Mouse (Mus musculus) adrenal gland, postnatal 25 days (tissue): ENCODE measurements around the gene Rad51. TPM values are rescaled to one million over a fixed set of nuclear protein-coding genes. Genes with fewer than 3 reads are reported as not detected.

ENCODE experiments used
- DNase-seq: peaks from one replicate; pipeline ENCODE4 v3.0.0; 2021; ENCODE audit warnings: mixed read lengths
- long read RNA-seq: library from polyadenylated mRNA; stranded (forward); transcript quantifications from one replicate; pipeline ENCODE4 v2.0.0, GENCODE M21; 2021
- total RNA-seq: library from RNA; stranded (reverse); gene quantifications from 2 replicates; pipeline ENCODE4 v1.2.3, GENCODE M21; 2021

Gene Rad51
- total RNA-seq: 5.0 and 8.6 TPM in 2 replicates
- long read RNA-seq, partial matches to known transcripts: 1 of 3 reads
- long read RNA-seq, other reads (novel, unspliced or antisense): 1 of 3 reads

- peak; percentile 81 for DNase-seq
These were observed at the start of gene Rad51 for GRCm38 (mm10) chr2:119112438-119113112. TSS of gene Rad51 (plus strand) at chr2:119112793.

GRCm38 (mm10) chr2:119072397-119072796, 40.2 kb upstream of the Rad51 start:
- DNase-seq: no peak

DNA sequence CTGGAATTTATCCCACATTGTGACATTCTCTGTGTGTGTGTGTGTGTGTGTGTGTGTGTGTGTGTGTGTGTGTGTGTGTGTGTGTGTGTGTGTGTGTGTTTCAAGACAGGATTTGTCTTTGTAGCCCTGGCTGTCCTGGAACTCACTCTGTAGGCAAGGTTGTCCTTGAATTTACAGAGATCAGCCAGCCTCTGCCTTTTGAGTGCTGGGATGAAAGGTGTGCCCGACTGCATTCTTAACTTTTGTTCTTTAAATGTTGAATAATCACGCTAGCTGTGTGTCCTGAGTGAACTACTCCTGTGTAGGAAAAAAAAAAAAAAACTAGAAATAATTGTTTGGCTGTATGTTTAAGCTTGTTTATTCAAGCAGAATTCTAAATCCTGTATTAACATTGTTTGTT, 26.4 kb upstream of the Rad51 start:
- no peak for DNase-seq

DNA sequence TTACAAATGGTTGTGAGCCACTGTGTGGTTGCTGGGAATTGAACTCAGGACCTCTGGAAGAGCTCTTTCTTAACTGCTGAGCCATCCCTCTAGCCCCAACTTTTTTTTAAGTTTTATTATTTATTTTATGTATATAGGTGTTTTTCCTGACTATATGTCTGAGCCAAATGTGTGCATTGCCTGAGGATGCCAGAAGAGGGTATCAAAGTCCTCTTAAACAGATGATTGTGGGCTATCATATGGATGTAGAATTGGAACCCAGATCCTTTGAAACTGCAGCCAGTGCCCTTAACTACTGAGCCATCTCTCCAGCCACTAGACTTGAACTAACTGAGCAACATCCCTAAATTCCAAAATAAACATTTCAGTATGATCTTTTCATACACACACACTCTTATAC, 11.0 kb upstream of the Rad51 start:
- no peak for DNase-seq

DNA sequence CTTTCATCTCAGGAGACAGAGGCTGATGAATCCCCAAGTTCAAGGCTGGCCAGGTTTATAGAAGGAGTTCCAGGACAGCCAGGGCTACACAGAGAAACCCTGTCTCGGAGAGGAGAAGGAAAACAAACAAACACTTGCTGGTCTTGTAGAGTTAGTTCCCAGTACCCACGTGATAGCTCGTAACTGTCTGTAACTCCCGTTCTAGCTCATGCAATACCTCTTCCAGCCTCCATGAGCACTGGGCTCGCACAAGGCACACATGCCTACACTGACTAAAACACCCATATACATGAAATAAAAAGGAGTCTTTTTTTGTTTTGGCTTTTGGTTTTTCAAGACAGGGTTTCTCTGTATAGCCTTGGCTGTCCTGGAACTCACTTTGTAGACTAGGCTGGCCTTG, 6.0 kb upstream of the Rad51 start:
- DNase-seq: no peak

DNA sequence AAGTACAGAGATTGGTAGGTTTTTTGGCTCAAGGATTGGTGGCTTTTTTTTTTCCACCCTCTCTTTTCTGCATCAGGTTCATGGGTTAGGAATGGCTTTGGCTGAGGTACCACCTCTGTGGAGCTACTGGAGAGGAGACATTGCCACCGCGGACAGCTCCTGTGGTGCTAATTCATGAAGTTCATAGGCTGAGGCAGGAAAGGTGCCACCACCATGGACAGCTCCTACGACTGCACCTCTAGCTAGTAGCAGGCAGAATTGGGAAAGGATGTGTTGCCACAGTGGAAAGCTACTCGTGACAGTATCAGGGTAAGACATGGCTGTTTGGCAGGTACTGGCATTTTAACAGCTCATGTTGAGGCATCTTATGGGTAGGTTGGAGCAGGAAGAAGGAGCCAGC, 4.0 kb upstream of the Rad51 start:
- DNase-seq: peak; percentile 53

GRCm38 (mm10) chr2:119111060-119111459, 1.5 kb upstream of the Rad51 start:
- no peak for DNase-seq

GRCm38 (mm10) chr2:119113121-119113925, 730 bp downstream of the Rad51 start:
- no peak for DNase-seq

GRCm38 (mm10) chr2:119136346-119136898, 23.8 kb downstream of the Rad51 start:
- no peak for DNase-seq

- no peak for DNase-seq
These were observed 32.6 kb downstream of the Rad51 start for GRCm38 (mm10) chr2:119145199-119145598.

- no peak for DNase-seq
These were observed 33.8 kb downstream of the Rad51 start for GRCm38 (mm10) chr2:119146435-119146834.

GRCm38 (mm10) chr2:119147160-119147678, 34.6 kb downstream of the Rad51 start:
- DNase-seq: no peak

- DNase-seq: no peak
These were observed 35.2 kb downstream of the Rad51 start for GRCm38 (mm10) chr2:119147775-119148174.

- DNase-seq: no peak
These were observed 39.7 kb downstream of the Rad51 start for GRCm38 (mm10) chr2:119152255-119152654.

DNA sequence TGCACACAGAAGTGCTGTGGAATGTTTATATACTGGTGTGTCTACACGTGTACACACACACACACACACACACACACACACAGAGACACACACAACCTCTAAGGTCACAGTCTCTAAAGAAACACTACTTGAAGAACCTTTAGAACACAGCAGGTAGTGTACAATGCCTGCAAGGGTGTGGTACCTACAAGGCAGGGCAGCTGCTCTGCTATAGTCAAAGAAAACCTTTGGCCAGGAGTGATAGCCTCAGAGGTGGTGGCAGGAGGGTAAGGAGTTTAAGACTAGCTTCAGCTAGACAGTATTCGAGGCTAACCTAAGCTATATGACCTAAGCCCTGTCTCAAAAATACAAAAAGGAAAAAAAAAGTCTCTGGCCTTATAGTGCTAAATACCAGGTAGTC, 42.1 kb downstream of the Rad51 start:
- DNase-seq: no peak

- DNase-seq: no peak
These were observed 42.8 kb downstream of the Rad51 start for GRCm38 (mm10) chr2:119155388-119155787.

GRCm38 (mm10) chr2:119156081-119156680, 43.6 kb downstream of the Rad51 start:
- peak; percentile 38 for DNase-seq

GRCm38 (mm10) chr2:119156681-119157572, 44.3 kb downstream of the Rad51 start, which contains the start of gene Rmdn3:
TSS of gene Rmdn3 (minus strand) at chr2:119157034.
- DNase-seq: peak; percentile 94

- DNase-seq: no peak
These were observed 45.2 kb downstream of the Rad51 start for GRCm38 (mm10) chr2:119157836-119158235.

GRCm38 (mm10) chr2:119161247-119161646, 48.7 kb downstream of the Rad51 start:
- DNase-seq: no peak

GRCm38 (mm10) chr2:119163135-119163534, 50.5 kb downstream of the Rad51 start:
- no peak for DNase-seq
